Mouse (Mus musculus) CH12F3 (cell line): Measurements from ENCODE around the gene Prkag1.
"Not testable (repeated sequence)": the region's sequence is repeated elsewhere in the genome, so short reads cannot be mapped to it uniquely, and the experiment has no call there.

ENCODE experiments used
- in situ Hi-C: fragments of 300-500 bp; cut with MboI; formaldehyde crosslinking; loops from 2 replicates; pipeline ENCODE4 v1.14.3; 2020; ENCODE audit warnings: low sequenced_read_pairs

Gene Prkag1

DNA sequence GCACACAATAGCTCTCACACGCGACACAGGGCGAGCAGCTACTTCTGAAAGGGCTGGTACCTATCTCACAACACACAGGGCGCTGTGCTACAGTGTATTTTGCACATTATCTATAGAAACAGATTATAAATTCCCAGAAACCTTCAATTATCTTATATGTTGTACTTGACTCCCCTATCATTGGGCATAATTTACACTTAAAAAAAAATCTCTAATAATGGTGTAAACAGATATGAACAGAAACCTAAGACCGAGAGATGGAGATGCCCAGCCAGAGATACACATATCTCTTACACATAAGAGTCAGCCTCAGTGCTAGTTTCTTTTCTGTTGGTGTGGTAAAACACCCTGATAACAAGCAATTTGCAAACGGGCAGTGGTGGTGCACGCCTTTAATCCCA, 3.7 kb downstream of the Prkag1 start:
- in situ Hi-C loops: no loop called here

DNA sequence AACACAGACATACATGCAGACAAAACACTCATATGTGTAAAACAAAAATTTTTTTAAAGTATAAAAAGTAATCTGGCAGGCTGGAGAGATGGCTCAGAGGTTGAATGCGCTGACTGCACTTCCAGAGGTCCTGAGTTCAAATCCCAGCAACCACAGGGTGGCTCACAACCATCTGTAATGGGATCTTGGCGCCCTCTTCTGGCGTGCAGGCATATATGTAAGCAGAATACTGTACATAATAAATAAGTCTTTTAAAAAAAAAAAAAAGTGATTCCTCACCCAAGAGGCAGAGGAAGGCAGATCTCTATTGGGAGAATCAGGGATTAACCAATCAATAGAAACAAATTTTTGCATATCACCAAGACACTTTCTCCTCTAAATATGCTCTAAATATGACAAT, 7.9 kb downstream of the Prkag1 start:
- in situ Hi-C loops: no loop called here

DNA sequence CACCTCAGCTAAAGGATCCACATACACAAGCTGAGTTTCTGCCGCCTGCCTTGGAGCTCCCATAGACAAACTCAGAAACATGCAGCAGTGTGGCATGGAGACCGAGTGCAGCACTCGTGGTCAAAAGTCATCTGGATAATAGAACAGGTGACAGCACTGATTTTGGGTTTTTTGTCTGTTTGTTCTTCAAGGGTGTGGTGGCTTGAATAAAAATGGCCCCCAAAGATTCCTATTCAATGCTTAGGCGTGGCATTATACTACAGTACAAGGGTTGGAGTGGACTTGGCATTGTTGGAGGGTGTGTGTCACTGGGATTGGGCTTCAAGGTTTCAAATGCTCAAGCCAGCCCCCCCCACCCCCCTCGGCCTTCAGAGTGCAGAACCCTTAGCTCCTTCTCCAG, 9.2 kb downstream of the Prkag1 start:
- in situ Hi-C loops: no loop called here

DNA sequence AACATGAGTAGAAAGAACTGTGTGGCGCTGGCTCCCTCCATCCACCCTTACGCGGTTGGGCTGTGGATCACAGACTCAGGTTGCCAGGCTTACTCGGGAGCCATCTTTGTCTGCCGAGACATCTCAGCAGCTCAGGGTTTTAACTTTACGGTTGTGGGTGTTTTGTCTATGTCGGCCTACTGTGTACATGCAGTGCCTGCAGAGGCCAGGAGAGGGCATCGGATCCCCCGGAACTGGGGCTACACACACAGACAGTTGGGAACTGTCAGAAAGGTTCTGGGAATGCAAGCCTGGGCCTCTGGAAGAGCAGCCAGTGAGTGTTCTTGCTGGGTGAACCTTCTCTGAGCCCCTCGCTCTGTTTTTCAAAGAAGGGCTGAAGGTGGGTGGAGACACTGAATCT, 9.9 kb downstream of the Prkag1 start:
- in situ Hi-C loops: no loop called here

DNA sequence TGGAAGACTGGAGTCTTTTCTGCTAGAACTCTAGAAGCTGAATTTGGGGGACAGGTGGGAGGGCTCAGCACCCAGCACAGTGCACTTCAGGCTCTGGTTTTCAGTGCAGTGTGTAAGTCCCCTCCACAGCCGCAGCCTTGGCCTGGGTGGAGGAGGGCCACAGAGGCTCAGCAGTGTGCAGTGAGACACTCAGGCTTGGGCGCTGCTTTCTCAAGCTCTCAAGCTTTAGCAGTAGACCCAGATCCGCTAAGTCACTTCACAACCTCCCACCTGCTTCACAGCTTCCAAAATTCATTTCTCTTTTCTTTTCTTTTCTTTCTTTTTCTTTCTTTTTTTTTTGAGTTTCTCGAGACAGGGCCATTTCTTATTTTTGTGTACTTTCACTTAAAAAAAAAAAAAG, 10.4 kb downstream of the Prkag1 start:
- in situ Hi-C loops: no loop called here

DNA sequence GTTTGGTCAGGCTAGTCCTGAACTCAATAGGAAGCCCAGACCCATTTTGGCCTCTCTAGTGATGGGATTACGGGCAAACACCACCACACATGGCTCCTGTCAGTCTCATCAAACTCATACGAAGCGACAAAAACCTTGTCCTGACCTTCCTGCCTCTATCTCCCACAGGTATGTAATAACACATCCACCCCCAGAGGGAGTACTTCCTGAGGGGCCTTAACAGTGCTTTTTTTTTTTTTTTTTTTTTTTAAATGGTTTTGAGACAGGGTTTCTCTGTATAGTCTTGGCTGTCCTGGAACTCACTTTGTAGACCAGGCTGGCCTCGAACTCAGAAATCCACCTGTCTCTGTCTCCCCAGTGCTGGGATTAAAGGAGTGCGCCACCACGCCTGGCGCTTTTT, 13.2 kb downstream of the Prkag1 start:
- in situ Hi-C loops: no loop called here

DNA sequence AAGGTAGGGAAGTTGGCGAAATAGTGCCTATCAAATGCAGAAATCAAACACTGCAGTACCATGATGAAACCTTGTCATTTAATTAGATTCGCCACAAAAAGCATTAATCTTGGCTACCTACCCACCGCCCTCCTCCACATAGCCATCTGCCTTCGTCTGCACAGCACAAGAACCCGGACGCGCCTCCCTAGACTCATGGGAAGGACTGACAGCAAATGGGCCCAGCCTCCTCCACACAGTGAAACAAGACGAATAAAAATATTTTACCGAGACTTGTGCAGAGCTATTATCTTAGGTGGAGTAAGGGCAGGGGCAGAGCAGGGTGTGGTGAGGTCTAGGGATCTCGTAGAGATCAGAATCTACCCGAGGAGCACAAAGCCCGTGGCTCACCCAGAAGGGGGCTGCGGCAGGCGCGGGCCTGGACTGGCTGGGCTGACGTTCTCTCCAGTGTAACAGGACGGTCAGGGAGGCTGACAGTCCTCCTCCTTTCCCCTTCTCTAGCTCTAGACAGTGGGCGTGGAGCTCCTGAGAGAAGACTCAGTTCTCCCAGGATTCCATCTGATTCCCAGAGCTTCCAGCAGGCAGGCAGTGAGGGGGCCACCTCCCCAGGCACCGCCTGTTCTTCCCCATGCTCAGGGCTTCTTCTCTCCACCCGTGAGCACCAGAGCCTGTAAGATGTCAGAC, 18.4 kb downstream of the Prkag1 start:
- in situ Hi-C loops: no loop called here

DNA sequence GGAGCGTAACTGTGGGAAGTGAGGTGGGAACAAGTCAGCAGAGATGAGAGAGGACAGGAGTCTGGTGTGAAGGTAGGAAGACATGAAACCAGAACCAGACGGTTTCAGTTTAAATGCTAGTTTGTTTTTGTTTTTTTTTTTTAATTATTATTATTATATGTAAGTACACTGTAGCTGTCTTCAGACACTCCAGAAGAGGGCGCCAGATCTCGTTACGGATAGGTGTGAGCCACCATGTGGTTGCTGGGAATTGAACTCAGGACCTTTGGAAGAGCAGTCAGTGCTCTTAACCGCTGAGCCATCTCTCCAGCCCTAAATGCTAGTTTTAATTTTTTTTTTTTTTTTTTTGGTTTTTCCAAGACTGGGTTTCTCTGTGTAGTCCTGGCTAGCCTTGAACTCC, 21.1 kb downstream of the Prkag1 start:
- in situ Hi-C loops: not testable (repeated sequence)

DNA sequence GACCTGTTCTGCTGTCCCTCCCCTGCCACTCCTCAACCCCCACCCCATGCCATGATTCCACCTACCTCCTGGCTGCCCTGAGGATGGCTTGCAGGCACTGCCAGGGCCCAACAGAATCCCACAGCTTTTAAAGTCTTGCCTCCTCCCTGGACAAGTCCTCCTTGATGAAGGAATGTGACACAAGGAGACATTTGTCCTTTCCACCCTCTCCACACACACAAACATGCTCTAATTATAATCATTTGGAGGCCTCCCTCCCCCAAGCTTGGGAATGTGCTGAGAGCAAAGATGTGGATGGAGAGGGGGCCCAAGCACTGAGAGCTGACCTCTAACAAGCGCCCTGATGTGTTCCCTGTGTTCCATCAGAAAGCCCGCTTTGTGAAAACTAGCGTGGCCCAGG, 21.9 kb downstream of the Prkag1 start, which contains the start of gene Ddn:
TSS of gene Ddn (minus strand) at position 101 of the 400 bp plus-strand sequence.
- in situ Hi-C loops: no loop called here

DNA sequence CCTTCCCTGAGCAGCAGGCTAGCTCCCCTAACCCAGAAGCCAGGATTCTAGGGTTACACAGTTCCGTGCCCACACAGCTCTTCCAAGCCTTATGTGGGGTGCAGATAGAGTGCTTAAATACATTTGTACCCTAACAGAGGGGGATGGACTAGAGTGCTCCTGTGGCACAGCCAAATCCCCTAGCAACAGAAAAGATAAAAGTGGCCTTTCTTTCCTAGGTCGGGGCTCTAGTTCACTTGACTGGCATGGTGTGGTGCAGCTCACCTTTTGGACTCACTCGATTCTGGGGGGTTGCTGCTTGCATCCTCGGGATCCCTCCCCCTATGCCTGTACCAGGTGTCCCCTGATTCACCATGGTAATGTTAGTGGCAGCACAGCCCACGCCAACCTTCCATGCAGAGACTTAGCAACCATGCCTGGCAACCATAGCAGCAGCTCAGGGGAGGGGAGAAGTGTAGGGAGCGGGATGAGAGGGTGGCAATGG, 22.6 kb downstream of the Prkag1 start:
- in situ Hi-C loops: no loop called here

DNA sequence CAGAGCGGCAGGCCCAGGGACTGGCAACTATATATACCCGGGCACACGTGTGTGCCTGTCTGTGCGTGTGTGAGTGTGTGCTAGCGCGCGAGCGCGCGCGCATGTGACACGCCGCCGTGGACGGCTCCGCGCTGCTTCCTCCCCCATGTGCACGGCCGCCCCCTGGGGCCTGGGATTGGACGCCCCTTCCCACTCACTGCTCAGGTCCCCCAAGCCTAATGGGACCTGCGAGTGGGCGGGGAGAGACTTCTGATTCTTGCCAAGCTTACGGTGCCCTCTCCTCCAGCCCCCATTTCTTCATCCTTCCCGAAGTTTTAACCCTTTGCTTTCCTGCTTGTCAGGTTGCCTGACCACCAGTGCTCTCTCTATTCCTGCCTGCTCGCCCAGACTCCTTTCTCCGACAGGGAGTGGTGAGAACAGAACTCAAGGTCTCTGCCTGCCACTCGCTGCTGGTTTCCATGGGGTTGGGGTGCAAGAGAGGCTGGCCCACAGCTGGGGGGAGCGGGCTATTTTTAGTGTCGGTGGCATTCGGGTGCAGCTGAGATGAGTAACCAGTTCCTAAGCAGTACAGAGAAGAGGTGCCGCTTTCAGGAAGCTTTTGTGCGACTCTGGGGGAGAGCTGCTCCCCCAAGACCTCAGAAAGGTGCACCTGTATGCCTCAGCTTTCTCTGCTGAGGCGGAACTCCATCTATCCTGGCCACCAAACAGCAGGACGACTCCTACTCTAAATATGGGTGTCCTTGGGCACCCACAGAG, 23.2 kb downstream of the Prkag1 start:
- in situ Hi-C loops: no loop called here

DNA sequence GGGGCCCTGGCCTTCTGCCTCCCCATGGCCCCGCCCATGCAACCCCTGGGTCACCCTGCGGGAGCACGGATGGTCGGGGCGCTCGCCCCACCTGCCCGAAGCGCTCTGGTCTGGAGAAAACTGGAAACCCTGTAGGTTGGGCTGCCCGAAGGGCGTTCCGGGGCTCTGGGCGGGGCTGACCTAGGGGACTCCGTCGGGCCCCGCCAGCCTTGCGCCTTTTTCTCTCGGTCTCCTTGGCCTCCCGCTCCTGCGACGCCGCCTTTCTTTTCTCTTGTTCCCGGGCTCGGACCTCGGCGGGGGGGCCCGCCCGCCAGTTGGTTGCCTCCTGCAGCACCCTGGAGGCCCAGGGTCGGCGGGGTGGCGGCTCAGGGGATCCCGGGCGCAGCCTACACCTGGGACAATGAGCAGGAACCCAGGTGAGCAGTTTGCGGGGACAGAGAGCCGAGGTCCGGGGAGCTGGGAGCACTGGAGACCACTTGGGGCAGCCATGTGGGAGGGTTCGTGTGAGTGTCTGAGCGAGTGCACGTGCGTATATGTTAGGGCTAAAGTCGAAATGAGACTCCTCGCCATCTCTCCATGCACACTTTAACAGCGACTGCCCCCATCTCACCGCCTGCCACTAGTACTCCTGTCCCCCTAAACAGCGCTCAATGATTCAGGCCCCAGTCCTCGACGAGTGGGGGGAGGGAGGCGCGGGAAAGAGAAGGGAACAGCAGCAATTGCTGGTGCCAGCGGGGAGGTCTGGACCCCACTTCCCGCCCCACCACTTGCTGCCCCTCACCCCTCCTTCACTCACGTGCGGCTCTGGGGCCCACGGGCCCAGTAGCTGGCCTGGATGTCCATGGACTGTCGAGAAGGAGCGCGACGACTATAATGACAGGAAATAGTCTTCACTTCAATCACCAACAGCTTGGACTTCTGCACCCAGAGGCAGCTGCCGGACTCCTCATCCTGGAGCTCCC, 24.2 kb downstream of the Prkag1 start:
- in situ Hi-C loops: no loop called here

DNA sequence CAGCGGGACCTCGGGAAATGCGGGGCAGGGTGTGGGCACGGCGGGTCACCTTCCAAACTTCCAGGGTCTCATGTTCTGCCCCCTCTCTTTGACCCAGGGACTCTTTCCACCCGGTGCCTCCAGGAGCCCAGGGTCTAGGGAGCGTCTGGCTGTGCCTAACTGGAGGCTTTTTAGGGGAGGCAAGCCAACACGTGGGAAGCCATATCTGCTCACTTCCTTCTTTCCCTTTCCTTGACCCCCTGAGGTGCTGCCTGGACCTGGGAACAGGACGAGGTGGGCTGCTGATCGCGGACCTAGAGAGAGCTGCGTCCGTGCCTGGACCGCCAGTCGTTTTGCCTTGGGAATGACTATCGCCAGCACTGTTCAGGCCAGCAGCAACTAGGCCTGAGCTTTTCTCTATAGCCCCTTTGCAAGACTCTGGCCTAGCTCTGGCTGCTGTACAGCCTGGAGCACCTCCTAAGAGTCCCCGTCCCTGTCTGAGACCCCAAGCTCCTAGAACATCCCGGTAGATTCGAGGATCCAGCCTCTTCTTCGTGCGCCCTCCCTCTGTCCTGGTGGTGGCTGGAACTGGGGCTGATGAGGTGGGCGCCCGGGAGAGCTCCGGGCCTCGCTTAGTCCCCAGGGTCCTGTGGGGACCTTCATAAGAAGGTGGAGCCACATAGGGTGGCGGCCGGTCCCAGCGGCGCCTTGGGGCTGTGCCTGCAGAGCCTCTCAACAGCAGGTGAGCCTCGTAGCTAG, 25.1 kb downstream of the Prkag1 start:
- in situ Hi-C loops: no loop called here

DNA sequence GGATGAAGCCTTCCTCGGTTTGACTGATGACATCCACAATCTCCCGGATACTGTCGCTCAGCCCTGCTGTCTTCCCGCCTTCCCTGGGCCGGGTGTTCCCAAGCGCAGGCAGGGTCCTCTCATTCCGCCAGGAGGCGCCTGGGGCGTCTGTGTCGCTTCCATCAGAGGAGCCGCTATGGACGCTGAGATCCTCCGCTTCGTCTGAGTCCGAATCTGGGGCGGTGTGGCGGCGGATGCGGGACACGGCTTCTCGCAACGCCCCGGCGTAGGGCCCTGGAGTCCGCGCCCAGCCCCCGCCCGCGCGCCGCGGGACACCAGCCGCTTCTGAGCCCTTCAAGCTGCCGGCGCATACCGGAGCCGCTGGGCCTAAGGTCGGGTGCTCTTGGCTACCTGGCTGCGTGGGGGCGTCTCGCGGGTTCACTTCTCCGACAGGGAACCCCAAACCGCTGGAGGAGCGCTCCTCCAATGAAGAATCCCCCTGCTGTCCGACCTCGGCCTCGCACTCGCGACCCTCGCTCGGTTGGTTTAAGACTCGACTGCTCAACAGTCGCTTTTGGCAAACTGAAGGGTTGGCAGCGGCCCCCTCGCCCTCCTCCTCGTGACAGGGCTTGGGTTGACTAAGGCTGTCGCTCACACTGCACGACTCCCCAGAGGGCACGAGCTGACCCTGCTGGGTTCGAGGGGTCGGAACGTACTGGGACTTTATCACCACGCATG, 25.8 kb downstream of the Prkag1 start:
- in situ Hi-C loops: no loop called here

DNA sequence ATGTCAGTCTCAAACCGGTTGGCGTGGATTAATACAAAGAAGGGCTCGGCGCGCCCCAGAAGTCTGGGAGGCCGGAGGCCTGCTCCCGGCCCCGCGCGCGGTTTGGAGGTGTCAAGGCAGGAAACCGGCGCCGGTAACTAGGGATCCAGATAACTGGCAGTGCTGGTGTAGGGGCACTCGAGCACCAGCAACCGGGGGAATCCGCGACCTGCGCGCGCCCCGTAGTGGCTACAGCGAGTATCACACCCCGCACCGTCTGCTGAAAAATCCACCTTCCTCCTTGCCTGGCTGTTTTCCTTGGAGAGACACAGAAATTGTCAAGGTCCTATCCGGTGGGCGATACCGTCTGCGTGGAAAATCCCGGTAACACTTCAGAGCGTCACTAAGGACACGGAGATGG, 27.3 kb downstream of the Prkag1 start:
- in situ Hi-C loops: no loop called here

DNA sequence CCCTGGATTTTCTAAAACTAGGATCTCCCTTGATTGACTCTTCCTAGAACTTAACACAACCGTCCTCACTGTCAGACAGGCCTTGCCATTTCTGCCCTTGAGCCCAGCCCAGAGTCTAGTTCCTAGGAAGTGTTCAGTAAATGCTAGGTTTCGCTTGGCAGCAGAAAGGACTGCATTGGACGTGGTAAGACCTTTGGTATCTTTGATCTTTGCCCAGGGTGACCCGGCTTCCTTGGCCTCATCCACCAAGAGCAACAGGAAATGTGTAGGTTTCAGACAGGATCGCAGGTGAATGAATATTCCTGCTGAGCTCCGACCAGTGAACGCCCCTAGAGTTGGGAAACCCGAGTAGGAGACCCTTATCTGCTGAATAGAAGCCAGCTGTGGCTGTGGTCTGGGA, 28.4 kb downstream of the Prkag1 start:
- in situ Hi-C loops: no loop called here

DNA sequence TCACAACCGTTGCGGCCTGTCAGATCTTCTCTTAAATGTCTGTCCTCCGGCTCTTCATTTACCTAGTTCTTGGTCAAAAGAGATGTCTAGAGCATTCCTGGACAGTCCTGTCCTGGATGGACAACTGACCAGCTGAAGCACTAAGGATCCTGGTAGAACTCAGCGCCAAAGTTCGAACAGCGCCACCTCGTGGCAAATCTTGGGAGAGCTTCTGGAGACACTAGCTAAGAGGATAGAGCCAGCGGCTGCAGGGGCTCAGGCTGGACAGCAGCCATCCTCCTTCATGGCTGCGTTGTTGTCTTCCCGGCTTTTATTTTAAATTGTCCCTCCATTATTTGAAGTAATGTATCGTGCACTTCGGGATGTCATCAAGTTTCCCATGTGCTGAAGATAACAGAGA, 31.9 kb downstream of the Prkag1 start:
- in situ Hi-C loops: no loop called here

DNA sequence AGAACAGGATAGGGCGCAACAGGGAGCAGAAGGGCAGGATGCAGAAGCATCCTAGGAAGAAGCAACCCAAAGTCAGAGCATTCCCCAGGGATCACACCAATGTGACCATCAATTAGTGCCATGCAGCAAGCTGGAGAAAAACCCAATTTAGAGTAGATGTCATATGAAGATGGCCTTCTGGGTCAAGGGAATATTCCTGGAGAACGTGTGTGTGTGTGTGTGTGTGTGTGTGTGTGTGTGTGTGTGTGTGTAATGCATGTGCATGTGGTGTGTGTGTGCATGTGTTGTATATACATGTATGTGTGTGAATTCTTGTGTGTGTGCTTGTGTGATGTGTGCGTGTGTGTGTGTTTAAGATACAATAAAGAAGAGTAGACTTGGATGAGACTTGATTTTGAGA, 32.4 kb downstream of the Prkag1 start:
- in situ Hi-C loops: no loop called here

DNA sequence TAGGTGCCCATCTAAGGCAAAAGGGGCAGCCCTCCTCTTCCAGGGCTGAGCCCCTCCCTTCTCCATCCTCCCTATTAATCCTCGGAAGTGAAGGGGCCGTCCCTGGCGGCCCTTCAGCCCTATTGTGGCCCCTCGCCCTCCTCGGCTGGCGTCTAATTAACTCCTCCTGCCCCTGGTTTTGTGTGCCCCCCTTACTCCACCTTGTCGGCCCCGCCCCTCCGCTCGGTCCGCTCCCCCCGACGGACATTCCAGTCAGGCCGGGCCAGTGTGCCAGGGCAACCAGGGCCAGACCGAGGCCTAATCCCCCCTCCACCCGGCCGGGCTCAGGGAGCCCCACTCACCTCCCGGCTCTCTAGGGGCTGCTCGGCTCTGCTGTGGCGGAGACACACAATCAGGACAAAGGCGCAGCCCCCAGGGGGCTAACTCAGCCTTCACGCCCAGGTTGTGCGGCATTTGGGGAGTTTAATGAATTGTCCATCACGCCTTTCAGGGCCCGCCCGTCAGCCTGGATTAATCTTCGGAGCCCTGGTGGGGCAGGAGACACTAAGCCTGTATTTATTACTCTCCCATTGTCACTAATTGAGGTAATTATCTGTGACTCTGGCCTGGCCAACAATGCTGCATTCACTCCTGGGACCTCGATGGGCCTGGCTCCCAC, 33.4 kb downstream of the Prkag1 start:
- in situ Hi-C loops: no loop called here
